Mouse (Mus musculus): ENCODE data around the gene Drap1.
"Not testable (repeated sequence)": the region's sequence is repeated elsewhere in the genome, so short reads cannot be mapped to it uniquely, and the experiment has no call there.

Gene Drap1

GRCm38 (mm10) chr19:5420579-5420978 lies 4.2 kb downstream of the Drap1 start:
- DNase-seq (ENCODE audit: low spot score in 2 of 2), result no peak

- DNase-seq (ENCODE audit: low spot score in 2 of 2), result no peak
These were observed 5.1 kb downstream of the Drap1 start for GRCm38 (mm10) chr19:5419630-5420029.

- no peak for DNase-seq (ENCODE audit: low spot score in 2 of 2)
These were observed 5.9 kb downstream of the Drap1 start for GRCm38 (mm10) chr19:5418750-5419466.

- DNase-seq (ENCODE audit: low spot score in 2 of 2), result no peak
These were observed 10.2 kb downstream of the Drap1 start for GRCm38 (mm10) chr19:5414534-5414957.

- no peak for DNase-seq (ENCODE audit: low spot score in 2 of 2)
These were observed 10.9 kb downstream of the Drap1 start for GRCm38 (mm10) chr19:5413840-5414239.

- DNase-seq (ENCODE audit: low spot score in 2 of 2), result no peak
These were observed 12.8 kb downstream of the Drap1 start for GRCm38 (mm10) chr19:5411961-5412360.

GRCm38 (mm10) chr19:5410641-5411040 lies 14.1 kb downstream of the Drap1 start:
- DNase-seq (ENCODE audit: low spot score in 2 of 2), result no peak

- no peak for DNase-seq (ENCODE audit: low spot score in 2 of 2)
These were observed 15.7 kb downstream of the Drap1 start for GRCm38 (mm10) chr19:5409068-5409467.

- DNase-seq (ENCODE audit: low spot score in 2 of 2), result no peak
These were observed 16.4 kb downstream of the Drap1 start for GRCm38 (mm10) chr19:5408057-5409001.

GRCm38 (mm10) chr19:5407133-5407532 lies 17.6 kb downstream of the Drap1 start:
- peak in 1 of 2 experiments; percentile 26 for DNase-seq (ENCODE audit: low spot score in 2 of 2)

- peak in 1 of 2 experiments; percentile 24 for DNase-seq (ENCODE audit: low spot score in 2 of 2)
These were observed 18.1 kb downstream of the Drap1 start for GRCm38 (mm10) chr19:5406531-5407126.

GRCm38 (mm10) chr19:5405924-5406323 lies 18.9 kb downstream of the Drap1 start:
- DNase-seq (ENCODE audit: low spot score in 2 of 2), result no peak

GRCm38 (mm10) chr19:5402293-5402692 lies 22.5 kb downstream of the Drap1 start, which contains the start of gene Tsga10ip:
Gene Tsga10ip (minus strand): TSS chr19:5402526.
- DNase-seq (ENCODE audit: low spot score in 2 of 2), result no peak

- not testable (repeated sequence) for DNase-seq (ENCODE audit: low spot score in 2 of 2)
These were observed 23.7 kb downstream of the Drap1 start for GRCm38 (mm10) chr19:5401073-5401472.

GRCm38 (mm10) chr19:5395371-5395770 lies 29.4 kb downstream of the Drap1 start:
- DNase-seq (ENCODE audit: low spot score in 2 of 2), result no peak

GRCm38 (mm10) chr19:5394168-5394567 lies 30.6 kb downstream of the Drap1 start:
- no peak for DNase-seq (ENCODE audit: low spot score in 2 of 2)

GRCm38 (mm10) chr19:5392892-5393291 lies 31.9 kb downstream of the Drap1 start:
- DNase-seq (ENCODE audit: low spot score in 2 of 2), result no peak

- DNase-seq (ENCODE audit: low spot score in 2 of 2), result no peak
These were observed 34.4 kb downstream of the Drap1 start for GRCm38 (mm10) chr19:5390416-5390815.

GRCm38 (mm10) chr19:5389647-5390046 lies 35.1 kb downstream of the Drap1 start:
- no peak for DNase-seq (ENCODE audit: low spot score in 2 of 2)

GRCm38 (mm10) chr19:5388588-5389242 lies 36.1 kb downstream of the Drap1 start, which contains the start of gene Sart1:
Gene Sart1 (minus strand): TSS chr19:5388703.
- DNase-seq (ENCODE audit: low spot score in 2 of 2), result peak; percentile 92 to 93

GRCm38 (mm10) chr19:5388011-5388441 lies 36.8 kb downstream of the Drap1 start:
- no peak for DNase-seq (ENCODE audit: low spot score in 2 of 2)

Measured in frontal cortex, postnatal 10 days (tissue).